Mouse (Mus musculus): ENCODE measurements at regions not wholly inside any gene's neighbourhood (a gene's known extent, or its start where the extent isn't known, plus 50 kb on each side); places are given as distances from the start of the nearest gene placed in this dataset.

- Histone ChIP-seq H3K27ac (replicated peaks; ENCODE audit: low read depth, low read length) (no peak overlapping the region), H3K9me3 (ENCODE audit: control insufficient read depth, low read length) (no peaks in the 10 kb centered on the region), H3K4me3 (replicated peaks; ENCODE audit: low read length) (no peak overlapping the region), H3K4me1 (ENCODE audit: control insufficient read depth, insufficient read depth, low read length) (peaks cover 33% of the 10 kb centered on the region), H3K36me3 (ENCODE audit: control insufficient read depth, insufficient read depth, low read length) (no peaks in the 10 kb centered on the region), H3K27me3 (ENCODE audit: control insufficient read depth, insufficient read depth, low read length) (peaks cover 6% of the 10 kb centered on the region; the same call in 1 of the 2 replicates), H3K4me2 (replicated peaks; ENCODE audit: low read depth, low read length, severe bottlenecking) (no peak overlapping the region), H3K9ac (ENCODE audit: low read depth, low read length, severe bottlenecking) (no peak overlapping the region)
- DNase-seq (ENCODE audit: low spot score): no peak
- no peak for TF ChIP-seq POLR2A (IDR thresholded peaks at IDR 0.05; ENCODE audit: borderline replicate concordance, extremely low read depth, insufficient read depth, insufficient read length)
- no peak for ATAC-seq (ENCODE audit: low FRiP score, low read depth)
- 78% methylated on average over 7 of the region's 7 CpGs for WGBS
Observed at GRCm38 (mm10) chr16:29727397-29727796, 148.3 kb downstream of the Opa1 start.

GRCm38 (mm10) chr16:29728769-29729481 is 149.8 kb downstream of the Opa1 start:
- no peaks in the 10 kb centered on the region for H3K36me3 ChIP-seq (ENCODE audit: control insufficient read depth, insufficient read depth, low read length)
- peaks cover 10% of the 10 kb centered on the region; the same call in 1 of the 2 replicates for H3K27me3 ChIP-seq (ENCODE audit: control insufficient read depth, insufficient read depth, low read length)
- WGBS: 18% methylated on average over 10 of the region's 10 CpGs
- no peak for TF ChIP-seq POLR2A (IDR thresholded peaks at IDR 0.05; ENCODE audit: borderline replicate concordance, extremely low read depth, insufficient read depth, insufficient read length)
- H3K27ac ChIP-seq (replicated peaks; ENCODE audit: low read depth, low read length): no peak overlapping the region
- H3K4me1 ChIP-seq (ENCODE audit: control insufficient read depth, insufficient read depth, low read length): peaks cover 33% of the 10 kb centered on the region
- no peak overlapping the region for H3K4me2 ChIP-seq (replicated peaks; ENCODE audit: low read depth, low read length, severe bottlenecking)
- no peak overlapping the region for H3K4me3 ChIP-seq (replicated peaks; ENCODE audit: low read length)
- DNase-seq (ENCODE audit: low spot score) (peak; percentile 66), ATAC-seq (ENCODE audit: low FRiP score, low read depth) (peak; percentile 61)
- no peaks in the 10 kb centered on the region for H3K9me3 ChIP-seq (ENCODE audit: control insufficient read depth, low read length)
- H3K9ac ChIP-seq (ENCODE audit: low read depth, low read length, severe bottlenecking): no peak overlapping the region

GRCm38 (mm10) chr16:29730010-29730409 is 150.9 kb downstream of the Opa1 start:
- DNase-seq (ENCODE audit: low spot score): no peak
- Histone ChIP-seq H3K27ac (replicated peaks; ENCODE audit: low read depth, low read length) (no peak overlapping the region), H3K27me3 (ENCODE audit: control insufficient read depth, insufficient read depth, low read length) (peaks cover 10% of the 10 kb centered on the region; the same call in 1 of the 2 replicates), H3K4me2 (replicated peaks; ENCODE audit: low read depth, low read length, severe bottlenecking) (no peak overlapping the region), H3K4me1 (ENCODE audit: control insufficient read depth, insufficient read depth, low read length) (peaks cover 43% of the 10 kb centered on the region), H3K36me3 (ENCODE audit: control insufficient read depth, insufficient read depth, low read length) (no peaks in the 10 kb centered on the region), H3K4me3 (replicated peaks; ENCODE audit: low read length) (no peak overlapping the region), H3K9me3 (ENCODE audit: control insufficient read depth, low read length) (no peaks in the 10 kb centered on the region), H3K9ac (ENCODE audit: low read depth, low read length, severe bottlenecking) (no peak overlapping the region)
- ATAC-seq (ENCODE audit: low FRiP score, low read depth): no peak
- TF ChIP-seq POLR2A (IDR thresholded peaks at IDR 0.05; ENCODE audit: borderline replicate concordance, extremely low read depth, insufficient read depth, insufficient read length): no peak
- WGBS: 12% methylated on average over 5 of the region's 5 CpGs

- ATAC-seq (ENCODE audit: low FRiP score, low read depth) (no peak), DNase-seq (ENCODE audit: low spot score) (no peak)
- 50% methylated on average over 1 of the region's 1 CpGs for WGBS
- no peak for TF ChIP-seq POLR2A (IDR thresholded peaks at IDR 0.05; ENCODE audit: borderline replicate concordance, extremely low read depth, insufficient read depth, insufficient read length)
- Histone ChIP-seq H3K4me2 (replicated peaks; ENCODE audit: low read depth, low read length, severe bottlenecking) (no peak overlapping the region), H3K4me3 (replicated peaks; ENCODE audit: low read length) (no peak overlapping the region), H3K9me3 (ENCODE audit: control insufficient read depth, low read length) (no peaks in the 10 kb centered on the region), H3K36me3 (ENCODE audit: control insufficient read depth, insufficient read depth, low read length) (no peaks in the 10 kb centered on the region), H3K4me1 (ENCODE audit: control insufficient read depth, insufficient read depth, low read length) (peaks cover 50% of the 10 kb centered on the region), H3K27me3 (ENCODE audit: control insufficient read depth, insufficient read depth, low read length) (peaks cover 6% of the 10 kb centered on the region; the same call in 1 of the 2 replicates), H3K27ac (replicated peaks; ENCODE audit: low read depth, low read length) (no peak overlapping the region), H3K9ac (ENCODE audit: low read depth, low read length, severe bottlenecking) (no peak overlapping the region)
Observed at GRCm38 (mm10) chr16:29732889-29733288, 153.8 kb downstream of the Opa1 start.

- 51% methylated on average over 10 of the region's 10 CpGs for WGBS
- DNase-seq (ENCODE audit: low spot score) (no peak), ATAC-seq (ENCODE audit: low FRiP score, low read depth) (no peak)
- no peak overlapping the region for H3K27ac ChIP-seq (replicated peaks; ENCODE audit: low read depth, low read length)
- TF ChIP-seq POLR2A (IDR thresholded peaks at IDR 0.05; ENCODE audit: borderline replicate concordance, extremely low read depth, insufficient read depth, insufficient read length): no peak
- H3K4me2 ChIP-seq (replicated peaks; ENCODE audit: low read depth, low read length, severe bottlenecking): no peak overlapping the region
- H3K9ac ChIP-seq (ENCODE audit: low read depth, low read length, severe bottlenecking): no peak overlapping the region
- H3K4me1 ChIP-seq (ENCODE audit: control insufficient read depth, insufficient read depth, low read length): peaks cover 45% of the 10 kb centered on the region
- H3K36me3 ChIP-seq (ENCODE audit: control insufficient read depth, insufficient read depth, low read length): no peaks in the 10 kb centered on the region
- H3K4me3 ChIP-seq (replicated peaks; ENCODE audit: low read length): no peak overlapping the region
- H3K9me3 ChIP-seq (ENCODE audit: control insufficient read depth, low read length): no peaks in the 10 kb centered on the region
- peaks cover 4% of the 10 kb centered on the region; the same call in 1 of the 2 replicates for H3K27me3 ChIP-seq (ENCODE audit: control insufficient read depth, insufficient read depth, low read length)
Observed at GRCm38 (mm10) chr16:29733847-29734246, 154.7 kb downstream of the Opa1 start.
